8 mouse cellular contexts compared by ENCODE assay signal in the genomic region with DNA sequence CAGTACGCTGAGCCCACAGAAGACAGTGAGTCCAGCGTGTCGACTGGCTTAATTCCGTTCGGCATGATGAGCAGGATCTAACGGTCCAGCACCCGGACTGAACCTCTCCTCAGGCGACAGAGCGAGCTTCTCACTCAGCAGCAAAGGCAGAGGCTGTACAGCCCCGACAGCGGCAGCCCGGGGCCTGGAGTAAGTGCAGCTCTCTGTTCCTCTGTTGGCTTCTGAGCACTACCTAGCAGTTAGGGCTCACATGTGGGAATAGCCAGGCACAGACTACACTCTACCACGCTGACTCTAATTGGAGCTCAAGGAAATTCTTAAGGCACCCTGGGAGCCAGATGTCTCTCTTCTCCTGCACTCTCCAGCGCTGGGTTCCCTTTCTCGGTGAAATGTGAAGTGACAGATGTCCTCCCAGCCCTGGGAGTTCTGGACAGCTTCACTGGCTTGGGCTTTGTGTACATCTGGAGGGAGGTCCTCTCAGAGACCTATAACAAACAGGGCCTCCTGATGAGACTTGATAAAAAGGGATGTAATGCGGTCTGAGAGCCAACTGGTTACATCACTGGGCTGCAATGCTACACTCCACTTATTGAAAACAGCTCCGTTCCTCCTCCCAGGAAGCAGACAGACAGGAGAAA.
A peak's percentile ranks its signal among the peaks of the same experiment; 100 is the strongest.
DNase-seq lines count a peak whose midpoint lies in the region; ATAC-seq and TF ChIP-seq lines count a peak whose summit lies in the region.

No protein-coding gene starts in this region.

- H3K4me3 ChIP-seq in layer of hippocampus, adult 2 months: peak overlapping the region; percentile 59
- H3K4me3 ChIP-seq in embryonic facial prominence, embryonic 14.5 days (ENCODE audit: low read depth, low read length): peak overlapping the region; percentile 54
- peak overlapping the region; percentile 36 for H3K4me3 ChIP-seq in lung, embryonic 14.5 days (ENCODE audit: low read depth, low read length)

- H3K36me3 ChIP-seq in embryonic facial prominence, embryonic 14.5 days (ENCODE audit: control insufficient read depth, insufficient read depth, low read length): no peaks in the 10 kb centered on the region
- H3K36me3 ChIP-seq in lung, embryonic 14.5 days (ENCODE audit: insufficient read depth): no peaks in the 10 kb centered on the region; the same call in 1 of the 2 replicates

- intact Hi-C loops in heart, postnatal 25 days (cut with DNase I): no loop called here

- H3K4me2 ChIP-seq in embryonic facial prominence, embryonic 14.5 days (ENCODE audit: low read depth, low read length): peak overlapping the region; percentile 65
- H3K4me2 ChIP-seq in lung, embryonic 14.5 days: peak overlapping the region; percentile 53

- 15% methylated on average over 17 of the region's 17 CpGs for WGBS in embryonic facial prominence, embryonic 14.5 days
- 22% methylated on average over 17 of the region's 17 CpGs for WGBS in lung, embryonic 14.5 days

- no peaks in the 10 kb centered on the region for H3K9me3 ChIP-seq in embryonic facial prominence, embryonic 14.5 days (ENCODE audit: control insufficient read depth, low read length)
- no peaks in the 10 kb centered on the region for H3K9me3 ChIP-seq in lung, embryonic 14.5 days (ENCODE audit: low read depth, low read length)

- peak; percentile 86 for ATAC-seq in embryonic facial prominence, embryonic 14.5 days (ENCODE audit: low read depth)
- peak; percentile 93 for ATAC-seq in lung, embryonic 14.5 days (ENCODE audit: insufficient read depth)

- peaks cover 73% of the 10 kb centered on the region for H3K4me1 ChIP-seq in embryonic facial prominence, embryonic 14.5 days (ENCODE audit: control insufficient read depth, insufficient read depth, low read length)
- peaks cover 52% of the 10 kb centered on the region for H3K4me1 ChIP-seq in lung, embryonic 14.5 days (ENCODE audit: insufficient read depth)

- TF ChIP-seq CTCF in layer of hippocampus, adult 2 months (conservative IDR thresholded peaks at IDR 0.05): no peak
- no peak for TF ChIP-seq CTCF in lung, embryonic 14.5 days (IDR thresholded peaks at IDR 0.05; ENCODE audit: low read depth)

- peak overlapping the region; percentile 99 for H3K27ac ChIP-seq in layer of hippocampus, adult 2 months
- H3K27ac ChIP-seq in embryonic facial prominence, embryonic 14.5 days (replicated peaks; ENCODE audit: low read depth, low read length): peak overlapping the region; percentile 97
- peak overlapping the region; percentile 87 for H3K27ac ChIP-seq in lung, embryonic 14.5 days (ENCODE audit: low read depth)

- peak overlapping the region; percentile 75 for H3K9ac ChIP-seq in embryonic facial prominence, embryonic 14.5 days (ENCODE audit: low read depth, low read length)
- peak overlapping the region; percentile 15 for H3K9ac ChIP-seq in lung, embryonic 14.5 days

- peak in 1 of 2 experiments; percentile 55 for DNase-seq in layer of hippocampus, adult 2 months (ENCODE audit: low spot score in 2 of 2)
- DNase-seq in layer of hippocampus, postnatal 10 days (ENCODE audit: low spot score in 2 of 2): no peak
- DNase-seq in embryonic facial prominence, embryonic 14.5 days (ENCODE audit: low spot score): peak; percentile 96
- peak; percentile 31 for DNase-seq in heart, postnatal 25 days (ENCODE audit: low spot score)
- DNase-seq in lung, embryonic 14.5 days: peak; percentile 97
- DNase-seq in skeletal muscle tissue, adult 2 months (ENCODE audit: low read depth, low spot score): peak; percentile 38
- DNase-seq in adrenal gland, adult 18-20 months (ENCODE audit: low spot score in 2 of 2): no peak
- no peak for DNase-seq in adrenal gland, postnatal 10 days

- H3K27me3 ChIP-seq in embryonic facial prominence, embryonic 14.5 days (replicated peaks; ENCODE audit: control insufficient read depth, insufficient read depth, low read length): no peaks in the 10 kb centered on the region
- no peaks in the 10 kb centered on the region for H3K27me3 ChIP-seq in lung, embryonic 14.5 days (ENCODE audit: insufficient read depth, low read length)

Comparison
In these comparisons a context has a peak if more than half of its experiments do, and no peak if none do; other contexts are left out.
1. DNase-seq: peak in embryonic facial prominence, embryonic 14.5 days (single experiment), heart, postnatal 25 days (single experiment), lung, embryonic 14.5 days (single experiment) and skeletal muscle tissue, adult 2 months (single experiment); none in layer of hippocampus, postnatal 10 days (0 of 2), adrenal gland, adult 18-20 months (0 of 2) and adrenal gland, postnatal 10 days (single experiment).
2. Peak in every context shown above with its lines, with median percentiles within 50 percentile points of each other: H3K27ac ChIP-seq and H3K4me3 ChIP-seq.